Mouse (Mus musculus): ENCODE data around the gene Rhox3c.
"Not testable (repeated sequence)": the region's sequence is repeated elsewhere in the genome, so short reads cannot be mapped to it uniquely, and the experiment has no call there.

DNA sequence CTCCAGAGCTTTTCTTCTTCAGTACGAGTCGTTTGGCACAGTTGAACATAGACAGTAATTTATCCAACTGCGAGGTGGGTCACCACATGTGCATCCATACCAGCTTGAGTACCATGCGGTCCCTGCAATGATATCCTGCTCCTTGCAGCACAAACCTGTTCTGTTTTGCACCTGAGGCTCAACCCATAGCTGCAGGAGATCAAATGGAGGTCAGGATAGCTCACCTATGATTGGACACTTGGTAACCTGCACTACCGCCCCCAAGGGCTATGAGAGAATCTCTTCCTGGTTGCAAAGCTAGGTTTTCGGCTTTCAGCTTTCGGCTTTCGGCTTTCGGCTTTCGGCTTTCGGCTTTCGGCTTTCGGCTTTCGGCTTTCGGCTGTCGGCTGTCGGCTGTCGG lies 55.7 kb downstream of the Rhox3c start, which contains the start of gene Rhox4d:
- not testable (repeated sequence) for TF ChIP-seq CTCF (IDR thresholded peaks at IDR 0.05; ENCODE audit: low read depth, low read length); POLR2A (IDR thresholded peaks at IDR 0.05; ENCODE audit: insufficient read depth, low read length)
